Mouse (Mus musculus) cerebellum, adult 9-10 months (tissue): ENCODE results near the gene Galnt7.

Experiments used
- DNase-seq: peaks from one replicate; pipeline ENCODE4 v3.0.0; 2022

Gene Galnt7

GRCm38 (mm10) chr8:57627946-57628786, 24.7 kb downstream of the Galnt7 start:
- no peak for DNase-seq

- no peak for DNase-seq
Observed at GRCm38 (mm10) chr8:57623955-57624354, 28.9 kb downstream of the Galnt7 start.

GRCm38 (mm10) chr8:57623051-57623450, 29.8 kb downstream of the Galnt7 start:
- peak; percentile 56 for DNase-seq

GRCm38 (mm10) chr8:57616965-57617364, 35.9 kb downstream of the Galnt7 start:
- DNase-seq: no peak

- DNase-seq: peak; percentile 85
Observed at GRCm38 (mm10) chr8:57615016-57615657, 37.7 kb downstream of the Galnt7 start.

GRCm38 (mm10) chr8:57611419-57611977, 41.3 kb downstream of the Galnt7 start:
- no peak for DNase-seq

GRCm38 (mm10) chr8:57610706-57611418, 42.0 kb downstream of the Galnt7 start:
- peak; percentile 69 for DNase-seq

- DNase-seq: no peak
Observed at GRCm38 (mm10) chr8:57602511-57602910, 50.3 kb downstream of the Galnt7 start.

GRCm38 (mm10) chr8:57601987-57602418, 50.8 kb downstream of the Galnt7 start:
- peak; percentile 66 for DNase-seq

- DNase-seq: no peak
Observed at GRCm38 (mm10) chr8:57599813-57600555, 52.8 kb downstream of the Galnt7 start.

- no peak for DNase-seq
Observed at GRCm38 (mm10) chr8:57595853-57596252, 57.0 kb downstream of the Galnt7 start.

GRCm38 (mm10) chr8:57594175-57594885, 58.5 kb downstream of the Galnt7 start:
- no peak for DNase-seq

- no peak for DNase-seq
Observed at GRCm38 (mm10) chr8:57592604-57593003, 60.2 kb downstream of the Galnt7 start.

GRCm38 (mm10) chr8:57591681-57592080, 61.2 kb downstream of the Galnt7 start:
- no peak for DNase-seq

- no peak for DNase-seq
Observed at GRCm38 (mm10) chr8:57590015-57590414, 62.8 kb downstream of the Galnt7 start.

GRCm38 (mm10) chr8:57589176-57589575, 63.7 kb downstream of the Galnt7 start:
- no peak for DNase-seq

- DNase-seq: no peak
Observed at GRCm38 (mm10) chr8:57588604-57589003, 64.2 kb downstream of the Galnt7 start.

GRCm38 (mm10) chr8:57586667-57587066, 66.2 kb downstream of the Galnt7 start:
- DNase-seq: no peak

GRCm38 (mm10) chr8:57585831-57586230, 67.0 kb downstream of the Galnt7 start:
- no peak for DNase-seq

GRCm38 (mm10) chr8:57585128-57585442, 67.7 kb downstream of the Galnt7 start:
- no peak for DNase-seq

- peak; percentile 96 for DNase-seq
Observed at GRCm38 (mm10) chr8:57584416-57585127, 68.3 kb downstream of the Galnt7 start.
